Mouse (Mus musculus): Measurements from ENCODE around the gene Rffl.

- TF ChIP-seq CTCF (IDR thresholded peaks at IDR 0.05; ENCODE audit: low read depth) (peak; percentile 97), EP300 (IDR thresholded peaks at IDR 0.05; ENCODE audit: low read depth) (no peak)
Measured at GRCm38 (mm10) chr11:82907651-82908607, 36.9 kb upstream of the Rffl start, which contains the start of gene Nle1.
